Mouse (Mus musculus) hindbrain, embryonic 15.5 days (tissue): ENCODE measurements around the gene Amfr. TPM values are rescaled to one million over a fixed set of nuclear protein-coding genes. Genes with fewer than 3 reads are reported as not detected.
"Not testable (repeated sequence)": the region's sequence is repeated elsewhere in the genome, so short reads cannot be mapped to it uniquely, and the experiment has no call there.

Experiments used
- ATAC-seq: fragments of 200-750 bp; cut with Nextera tagmentation; 2 replicates; pipeline ENCODE4 v1.8.0; 2017; ENCODE audit warnings: low read depth, moderate number of reproducible peaks, moderate TSS enrichment; ENCODE audit not compliant: low FRiP score
- H3K27ac ChIP-seq: fragments of 300-500 bp; sonication (generic); replicated peaks from 2 replicates; pipeline ENCODE4 v1.5.1; 2015; ENCODE audit warnings: mild to moderate bottlenecking, inconsistent platforms
- H3K27me3 ChIP-seq: fragments of 300-500 bp; sonication (generic); 2 replicates; pipeline ENCODE4 v1.6.1; 2015; ENCODE audit warnings: control low read depth, inconsistent platforms
- H3K36me3 ChIP-seq: fragments of 300-500 bp; sonication (generic); 2 replicates; pipeline ENCODE4 v1.6.1; 2015; ENCODE audit warnings: control low read depth, inconsistent platforms
- H3K4me1 ChIP-seq: fragments of 300-500 bp; sonication (generic); replicated peaks from 2 replicates; pipeline ENCODE4 v1.6.1; 2015; ENCODE audit warnings: control low read depth, inconsistent platforms
- H3K4me2 ChIP-seq: fragments of 300-500 bp; sonication (generic); 2 replicates; pipeline ENCODE4 v1.6.1; 2015; ENCODE audit warnings: moderate library complexity, mild to moderate bottlenecking, inconsistent platforms
- H3K4me3 ChIP-seq: fragments of 300-500 bp; sonication (generic); 2 replicates; pipeline ENCODE4 v1.5.1; 2015; ENCODE audit warnings: mild to moderate bottlenecking, inconsistent platforms
- H3K9ac ChIP-seq: fragments of 300-500 bp; sonication (generic); 2 replicates; pipeline ENCODE4 v1.6.1; 2015; ENCODE audit warnings: inconsistent platforms
- H3K9me3 ChIP-seq: fragments of 300-500 bp; sonication (generic); 2 replicates; pipeline ENCODE4 v1.6.1; 2016; ENCODE audit warnings: control low read depth, inconsistent platforms
- WGBS: fragments of 180-500 bp; shearing (Covaris S2); methylation state at CpG from one replicate; pipeline ENCODE4 v1.1.7; 2015; 5-methylcytosine and 5-hydroxymethylcytosine counted together
- polyA plus RNA-seq: library from polyadenylated mRNA; unstranded; fragments of >200 nt; fragmentation: Nextera tagmentation; extraction: Ambion mirVana; gene quantifications from 2 replicates; pipeline ENCODE4 v1.2.1, GENCODE M21; 2015

Gene Amfr
- 76.0 and 84.9 TPM in 2 replicates for polyA plus RNA-seq

- Histone ChIP-seq H3K9me3 (no peaks in the 10 kb centered on the region), H3K27ac (peak within 1 kb of the TSS; percentile 94), H3K36me3 (no peaks in the 10 kb centered on the region), H3K9ac (peak within 1 kb of the TSS; percentile 96), H3K4me1 (peaks cover 36% of the 10 kb centered on the region), H3K4me2 (peak within 1 kb of the TSS; percentile 79), H3K27me3 (no peaks in the 10 kb centered on the region), H3K4me3 (peak within 1 kb of the TSS; percentile 85)
- peak; percentile 92 for ATAC-seq
- under 1% methylated on average over 87 of the region's 130 CpGs for WGBS
Observed at GRCm38 (mm10) chr8:94012013-94012951, at the start of gene Amfr. TSS of gene Amfr (minus strand) at chr8:94012842.

GRCm38 (mm10) chr8:94057157-94057854 is 44.7 kb upstream of the Amfr start:
- H3K4me2 ChIP-seq, result no peak overlapping the region
- H3K27me3 ChIP-seq, result no peaks in the 10 kb centered on the region
- H3K27ac ChIP-seq, result no peak overlapping the region
- no peak overlapping the region for H3K9ac ChIP-seq
- ATAC-seq, result no peak
- H3K4me3 ChIP-seq, result no peak overlapping the region
- 68% methylated on average over 6 of the region's 6 CpGs for WGBS
- H3K9me3 ChIP-seq, result no peaks in the 10 kb centered on the region
- no peaks in the 10 kb centered on the region for H3K4me1 ChIP-seq
- H3K36me3 ChIP-seq, result peaks cover 56% of the 10 kb centered on the region

GRCm38 (mm10) chr8:94052696-94053095 is 40.1 kb upstream of the Amfr start:
- no peaks in the 10 kb centered on the region for H3K9me3 ChIP-seq
- H3K36me3 ChIP-seq, result peaks cover 53% of the 10 kb centered on the region
- no peak overlapping the region for H3K27ac ChIP-seq
- H3K4me2 ChIP-seq, result no peak overlapping the region
- no peaks in the 10 kb centered on the region for H3K4me1 ChIP-seq
- no peak overlapping the region for H3K4me3 ChIP-seq
- no peak for ATAC-seq
- no peaks in the 10 kb centered on the region for H3K27me3 ChIP-seq
- WGBS, result 90% methylated on average over 12 of the region's 12 CpGs
- no peak overlapping the region for H3K9ac ChIP-seq

- H3K9ac ChIP-seq, result no peak overlapping the region
- no peaks in the 10 kb centered on the region for H3K4me1 ChIP-seq
- ATAC-seq, result no peak
- no peak overlapping the region for H3K4me2 ChIP-seq
- H3K36me3 ChIP-seq, result peaks cover 29% of the 10 kb centered on the region
- H3K27me3 ChIP-seq, result no peaks in the 10 kb centered on the region
- WGBS, result 70% methylated on average over 2 of the region's 2 CpGs
- H3K4me3 ChIP-seq, result no peak overlapping the region
- H3K9me3 ChIP-seq, result no peaks in the 10 kb centered on the region
- H3K27ac ChIP-seq, result no peak overlapping the region
Observed at GRCm38 (mm10) chr8:94047845-94048244, 35.2 kb upstream of the Amfr start.

- ATAC-seq, result no peak
- Histone ChIP-seq H3K36me3 (0 out of 2 replicates have a peak, but pooled peaks cover 6% of the 10 kb centered on the region), H3K4me1 (peaks cover 41% of the 10 kb centered on the region), H3K4me2 (peak overlapping the region; percentile 83), H3K9me3 (no peaks in the 10 kb centered on the region), H3K4me3 (peak overlapping the region; percentile 88), H3K27ac (0 out of 2 replicates have a peak overlapping the region, but pooled peaks have one; percentile 38), H3K27me3 (no peaks in the 10 kb centered on the region), H3K9ac (peak overlapping the region; percentile 75)
- WGBS, result 9% methylated on average over 15 of the region's 15 CpGs
Observed at GRCm38 (mm10) chr8:94037806-94038205, 25.2 kb upstream of the Amfr start.

GRCm38 (mm10) chr8:94036944-94037524 is 24.4 kb upstream of the Amfr start, which contains the start of the genes Nudt21 and Ogfod1:
TSS of gene Nudt21 (minus strand) at chr8:94037031.
TSS of gene Ogfod1 (plus strand) at chr8:94037198.
- WGBS, result 0% methylated on average over 37 of the region's 41 CpGs
- peak within 1 kb of the TSS; percentile 84 for H3K27ac ChIP-seq

GRCm38 (mm10) chr8:94036541-94036940 is 23.9 kb upstream of the Amfr start:
- Histone ChIP-seq H3K9ac (peak overlapping the region; percentile 74), H3K27ac (peak overlapping the region; percentile 81), H3K4me2 (peak overlapping the region; percentile 71), H3K4me1 (peaks cover 41% of the 10 kb centered on the region), H3K4me3 (peak overlapping the region; percentile 88)
- not testable (repeated sequence) for H3K9me3 ChIP-seq, H3K36me3 ChIP-seq, H3K27me3 ChIP-seq
- ATAC-seq, result peak; percentile 89
- under 1% methylated on average over 22 of the region's 32 CpGs for WGBS

More at GRCm38 (mm10) chr8:94036944-94037524, 24.4 kb upstream of the Amfr start, which contains the start of the genes Nudt21 and Ogfod1:
- Histone ChIP-seq H3K36me3 (0 out of 2 replicates have a peak, but pooled peaks cover 6% of the 10 kb centered on the region), H3K4me3 (peak within 1 kb of the TSS; percentile 88), H3K9me3 (no peaks in the 10 kb centered on the region), H3K4me2 (peak within 1 kb of the TSS; percentile 83), H3K9ac (peak within 1 kb of the TSS; percentile 75), H3K27me3 (no peaks in the 10 kb centered on the region), H3K4me1 (peaks cover 41% of the 10 kb centered on the region)
- ATAC-seq, result peak; percentile 100

- no peak for ATAC-seq
- peak overlapping the region; percentile 71 for H3K4me2 ChIP-seq
- H3K36me3 ChIP-seq, result peaks cover 15% of the 10 kb centered on the region; the same call in 1 of the 2 replicates
- no peak overlapping the region for H3K27ac ChIP-seq
- H3K4me1 ChIP-seq, result peaks cover 41% of the 10 kb centered on the region
- H3K4me3 ChIP-seq, result peak overlapping the region; percentile 88
- no peaks in the 10 kb centered on the region for H3K9me3 ChIP-seq
- H3K27me3 ChIP-seq, result no peaks in the 10 kb centered on the region
- H3K9ac ChIP-seq, result peak overlapping the region; percentile 25; the same call in 1 of the 2 replicates
- WGBS, result 73% methylated on average over 5 of the region's 5 CpGs
Observed at GRCm38 (mm10) chr8:94035200-94035599, 22.6 kb upstream of the Amfr start.

GRCm38 (mm10) chr8:94033601-94034000 is 21.0 kb upstream of the Amfr start:
- no peak overlapping the region for H3K4me2 ChIP-seq
- peaks cover 38% of the 10 kb centered on the region for H3K4me1 ChIP-seq
- no peak for ATAC-seq
- 44% methylated on average over 3 of the region's 3 CpGs for WGBS
- H3K36me3 ChIP-seq, result peaks cover 27% of the 10 kb centered on the region
- no peaks in the 10 kb centered on the region for H3K9me3 ChIP-seq
- no peak overlapping the region for H3K27ac ChIP-seq
- H3K9ac ChIP-seq, result no peak overlapping the region
- no peaks in the 10 kb centered on the region for H3K27me3 ChIP-seq
- H3K4me3 ChIP-seq, result no peak overlapping the region

GRCm38 (mm10) chr8:94029701-94030100 is 17.1 kb upstream of the Amfr start:
- WGBS, result 96% methylated on average over 9 of the region's 9 CpGs
- peaks cover 64% of the 10 kb centered on the region for H3K36me3 ChIP-seq

GRCm38 (mm10) chr8:94023916-94024315 is 11.3 kb upstream of the Amfr start:
- no peak overlapping the region for H3K27ac ChIP-seq
- no peak overlapping the region for H3K4me3 ChIP-seq
- no peaks in the 10 kb centered on the region for H3K27me3 ChIP-seq
- WGBS, result over 99% methylated on average over 6 of the region's 6 CpGs
- H3K4me1 ChIP-seq, result no peaks in the 10 kb centered on the region
- ATAC-seq, result no peak
- H3K36me3 ChIP-seq, result peaks cover 80% of the 10 kb centered on the region
- H3K9me3 ChIP-seq, result no peaks in the 10 kb centered on the region
- no peak overlapping the region for H3K9ac ChIP-seq
- H3K4me2 ChIP-seq, result no peak overlapping the region

More at GRCm38 (mm10) chr8:94029701-94030100, 17.1 kb upstream of the Amfr start:
- H3K9ac ChIP-seq, result no peak overlapping the region
- no peak for ATAC-seq
- no peak overlapping the region for H3K27ac ChIP-seq
- peaks cover 14% of the 10 kb centered on the region for H3K4me1 ChIP-seq
- H3K4me3 ChIP-seq, result no peak overlapping the region
- H3K27me3 ChIP-seq, result no peaks in the 10 kb centered on the region
- H3K9me3 ChIP-seq, result no peaks in the 10 kb centered on the region
- H3K4me2 ChIP-seq, result no peak overlapping the region
